Mouse (Mus musculus) midbrain, embryonic 10.5 days (tissue): ENCODE data around the gene Rbm14. TPM values are rescaled to one million over a fixed set of nuclear protein-coding genes. Genes with fewer than 3 reads are reported as not detected.
"Not testable (repeated sequence)": the region's sequence is repeated elsewhere in the genome, so short reads cannot be mapped to it uniquely, and the experiment has no call there.

Experiments
- DNase-seq: peaks from one replicate; pipeline ENCODE4 v3.0.0-alpha.2; 2017; ENCODE audit warnings: low spot score
- H3K27ac ChIP-seq: fragments of 300-500 bp; sonication (generic); replicated peaks from 2 replicates; pipeline ENCODE4 v1.5.1; 2016; ENCODE audit warnings: mild to moderate bottlenecking
- H3K27me3 ChIP-seq: fragments of 300-500 bp; sonication (generic); 2 replicates; pipeline ENCODE4 v1.6.1; 2016; ENCODE audit warnings: low read depth, mild to moderate bottlenecking; ENCODE audit not compliant: poor library complexity, severe bottlenecking
- H3K36me3 ChIP-seq: fragments of 300-500 bp; sonication (generic); 2 replicates; pipeline ENCODE4 v1.6.1; 2016; ENCODE audit warnings: mild to moderate bottlenecking, moderate library complexity
- H3K4me1 ChIP-seq: fragments of 300-500 bp; sonication (generic); 2 replicates; pipeline ENCODE4 v1.6.1; 2016
- H3K4me3 ChIP-seq: fragments of 300-500 bp; sonication (generic); 2 replicates; pipeline ENCODE4 v1.5.1; 2016; ENCODE audit warnings: mild to moderate bottlenecking, moderate library complexity
- H3K9me3 ChIP-seq: fragments of 300-500 bp; sonication (generic); replicated peaks from 2 replicates; pipeline ENCODE4 v1.6.1; 2016; ENCODE audit warnings: mild to moderate bottlenecking
- WGBS: fragments of 180-500 bp; shearing (Covaris S2); methylation state at CpG from one replicate; pipeline ENCODE4 v1.1.7; 2016; 5-methylcytosine and 5-hydroxymethylcytosine counted together
- polyA plus RNA-seq: library from polyadenylated mRNA; unstranded; fragments of >200 nt; fragmentation: Nextera tagmentation; extraction: Ambion mirVana; gene quantifications from 2 replicates; pipeline ENCODE4 v1.2.1, GENCODE M21; 2016

Rbm14 gene
- polyA plus RNA-seq, 1 experiment from 2014 or later: 136 TPM

DNA sequence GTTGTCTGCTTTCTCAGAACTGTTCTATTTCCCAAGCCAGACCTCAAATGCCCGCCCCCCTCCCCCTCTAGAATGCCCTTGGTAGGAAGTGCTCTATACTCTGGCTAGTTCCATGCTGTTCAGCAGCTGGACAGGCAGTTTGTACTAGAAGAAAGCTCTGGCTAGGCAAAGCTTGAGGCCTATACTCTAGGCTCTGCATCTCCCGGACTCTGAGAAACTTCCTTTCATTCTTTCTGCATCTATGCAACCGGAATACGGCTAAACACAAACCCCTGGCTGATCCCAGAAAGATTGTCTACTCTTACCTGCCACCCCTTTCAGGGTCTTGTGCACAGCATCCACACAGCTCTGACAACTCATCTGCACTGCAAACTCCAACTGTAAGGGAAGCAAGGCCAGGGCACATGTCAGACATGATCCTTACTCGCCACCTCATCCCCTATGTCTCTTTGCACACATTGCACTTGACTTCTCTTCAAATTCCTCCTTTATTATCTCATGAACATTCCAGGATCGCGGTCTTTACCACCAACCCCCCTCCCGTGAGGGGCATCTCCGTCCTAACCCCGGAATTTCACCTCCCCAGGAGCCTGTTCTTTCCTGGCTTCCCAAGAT is 27.2 kb upstream of the Rbm14 start:
- Histone ChIP-seq H3K4me3 (peak overlapping the region; percentile 72), H3K27ac (peak overlapping the region; percentile 83), H3K9me3 (no peaks in the 10 kb centered on the region), H3K4me1 (peaks cover 21% of the 10 kb centered on the region), H3K27me3 (peaks cover 31% of the 10 kb centered on the region), H3K36me3 (no peaks in the 10 kb centered on the region)
- 38% methylated on average over 10 of the region's 10 CpGs for WGBS
- no peak for DNase-seq

DNA sequence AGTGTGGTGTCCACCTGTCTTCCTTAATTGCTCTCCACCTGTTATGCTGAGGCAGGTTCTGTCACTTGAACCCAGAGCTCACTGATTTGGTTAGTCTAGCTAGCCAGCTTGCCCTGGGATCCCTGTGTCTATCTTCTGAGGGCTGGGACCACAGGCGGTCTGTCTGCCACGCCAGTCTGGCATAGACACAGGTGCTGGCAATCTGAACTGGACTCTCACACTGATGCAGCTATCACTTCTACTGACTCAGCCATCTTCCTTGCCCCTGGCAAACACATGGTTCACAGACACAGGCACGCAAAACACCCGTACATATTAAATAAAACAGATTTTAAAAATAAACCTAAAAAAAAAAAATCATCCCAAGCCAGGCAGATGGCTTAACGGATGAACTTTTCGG is 25.6 kb upstream of the Rbm14 start:
- H3K36me3 ChIP-seq: peaks cover 4% of the 10 kb centered on the region
- no peak overlapping the region for H3K27ac ChIP-seq
- DNase-seq: no peak
- H3K27me3 ChIP-seq: peaks cover 26% of the 10 kb centered on the region
- peaks cover 27% of the 10 kb centered on the region for H3K4me1 ChIP-seq
- WGBS: 96% methylated on average over 6 of the region's 6 CpGs
- no peak overlapping the region for H3K4me3 ChIP-seq
- no peaks in the 10 kb centered on the region for H3K9me3 ChIP-seq

DNA sequence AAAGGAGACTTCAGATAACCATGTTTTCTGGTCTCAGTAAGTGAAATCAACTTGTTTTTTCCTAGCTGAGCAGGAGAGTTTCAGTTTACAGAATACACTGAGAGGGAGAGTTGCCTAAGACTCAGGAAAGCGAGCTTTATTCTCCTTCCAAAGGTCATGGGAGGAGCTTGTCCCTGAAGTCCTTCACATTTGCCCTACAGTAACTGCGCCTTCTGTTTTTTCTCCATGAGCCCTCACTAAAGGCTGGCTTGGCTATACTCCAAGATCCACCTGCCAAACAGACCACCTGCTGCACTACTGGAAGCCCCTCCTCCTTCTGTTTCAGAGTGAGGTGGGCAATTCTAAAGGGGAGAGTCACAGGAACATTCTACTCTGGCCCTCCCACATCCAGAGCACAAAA is 24.7 kb upstream of the Rbm14 start:
- WGBS: 82% methylated on average over 2 of the region's 2 CpGs
- H3K4me3 ChIP-seq: no peak overlapping the region
- no peak for DNase-seq

DNA sequence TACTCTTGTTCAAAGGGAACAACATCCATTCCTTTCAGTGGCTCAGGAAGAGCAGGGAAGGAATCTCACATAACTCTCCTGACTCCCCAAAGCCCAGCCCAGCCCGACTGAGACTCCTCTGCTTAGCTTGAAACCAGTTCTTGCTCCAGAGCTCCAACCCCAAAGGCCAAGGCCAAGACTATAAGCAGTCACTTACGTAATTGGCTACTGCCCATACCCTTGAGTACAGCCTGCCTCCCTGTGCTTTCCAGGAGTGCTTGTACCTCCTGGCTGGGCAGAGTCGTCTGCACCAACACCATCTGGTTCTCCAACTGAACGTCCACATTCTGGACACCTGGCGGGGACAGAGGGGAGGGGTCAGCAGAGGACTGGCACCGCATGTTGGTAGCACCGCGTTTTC is 22.5 kb upstream of the Rbm14 start:
- H3K9me3 ChIP-seq: no peaks in the 10 kb centered on the region
- no peaks in the 10 kb centered on the region for H3K27me3 ChIP-seq
- 87% methylated on average over 8 of the region's 8 CpGs for WGBS
- no peak for DNase-seq
- H3K4me1 ChIP-seq: peaks cover 17% of the 10 kb centered on the region
- peaks cover 8% of the 10 kb centered on the region for H3K36me3 ChIP-seq
- H3K27ac ChIP-seq: no peak overlapping the region
- no peak overlapping the region for H3K4me3 ChIP-seq

More for the DNA sequence above, 24.7 kb upstream of the Rbm14 start:
- Histone ChIP-seq H3K27ac (no peak overlapping the region), H3K9me3 (no peaks in the 10 kb centered on the region), H3K36me3 (peaks cover 4% of the 10 kb centered on the region), H3K4me1 (peaks cover 27% of the 10 kb centered on the region), H3K27me3 (peaks cover 17% of the 10 kb centered on the region)

GRCm38 (mm10) chr19:4829156-4829555 is 17.7 kb upstream of the Rbm14 start:
- H3K9me3 ChIP-seq: no peaks in the 10 kb centered on the region
- peaks cover 31% of the 10 kb centered on the region for H3K36me3 ChIP-seq
- WGBS: 69% methylated on average over 7 of the region's 7 CpGs
- no peaks in the 10 kb centered on the region for H3K27me3 ChIP-seq
- no peak overlapping the region for H3K4me3 ChIP-seq
- peaks cover 5% of the 10 kb centered on the region; the same call in 1 of the 2 replicates for H3K4me1 ChIP-seq
- no peak for DNase-seq
- H3K27ac ChIP-seq: no peak overlapping the region

DNA sequence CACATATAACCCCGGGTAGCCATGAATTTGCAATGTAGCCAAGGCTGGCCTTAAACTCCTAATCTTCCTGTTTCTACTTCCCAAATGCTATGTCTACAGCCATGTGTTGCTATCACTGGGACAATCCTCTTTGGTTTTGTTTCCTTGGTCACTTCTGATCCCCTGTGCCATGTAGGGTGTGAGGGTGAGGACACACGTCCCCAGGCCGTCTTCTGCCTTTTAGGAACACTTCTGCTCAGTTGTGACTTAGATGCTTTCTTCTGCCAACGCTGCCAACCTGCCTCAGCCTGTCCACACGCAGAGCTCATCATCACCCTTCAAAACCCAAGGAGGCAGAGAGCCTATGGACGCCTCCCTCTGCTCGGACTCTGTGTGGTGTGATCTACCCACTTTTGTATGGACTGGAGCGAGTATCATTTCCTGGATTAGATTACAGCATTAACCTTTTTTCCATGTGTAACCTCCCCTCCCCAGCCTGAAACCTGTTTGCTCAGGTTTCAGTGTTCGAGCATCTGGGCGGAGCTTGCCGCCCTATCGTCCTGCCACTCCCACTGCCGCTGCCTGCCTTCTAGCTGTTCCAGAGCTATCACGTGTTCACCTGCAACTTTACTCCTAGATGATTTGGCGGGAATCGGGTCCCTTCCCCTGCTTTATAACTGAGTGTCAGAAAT is 17.1 kb upstream of the Rbm14 start:
- Histone ChIP-seq H3K27me3 (no peaks in the 10 kb centered on the region), H3K4me1 (peaks cover 5% of the 10 kb centered on the region; the same call in 1 of the 2 replicates), H3K27ac (no peak overlapping the region), H3K36me3 (peaks cover 31% of the 10 kb centered on the region), H3K9me3 (no peaks in the 10 kb centered on the region), H3K4me3 (no peak overlapping the region)
- 59% methylated on average over 16 of the region's 16 CpGs for WGBS
- DNase-seq: no peak

DNA sequence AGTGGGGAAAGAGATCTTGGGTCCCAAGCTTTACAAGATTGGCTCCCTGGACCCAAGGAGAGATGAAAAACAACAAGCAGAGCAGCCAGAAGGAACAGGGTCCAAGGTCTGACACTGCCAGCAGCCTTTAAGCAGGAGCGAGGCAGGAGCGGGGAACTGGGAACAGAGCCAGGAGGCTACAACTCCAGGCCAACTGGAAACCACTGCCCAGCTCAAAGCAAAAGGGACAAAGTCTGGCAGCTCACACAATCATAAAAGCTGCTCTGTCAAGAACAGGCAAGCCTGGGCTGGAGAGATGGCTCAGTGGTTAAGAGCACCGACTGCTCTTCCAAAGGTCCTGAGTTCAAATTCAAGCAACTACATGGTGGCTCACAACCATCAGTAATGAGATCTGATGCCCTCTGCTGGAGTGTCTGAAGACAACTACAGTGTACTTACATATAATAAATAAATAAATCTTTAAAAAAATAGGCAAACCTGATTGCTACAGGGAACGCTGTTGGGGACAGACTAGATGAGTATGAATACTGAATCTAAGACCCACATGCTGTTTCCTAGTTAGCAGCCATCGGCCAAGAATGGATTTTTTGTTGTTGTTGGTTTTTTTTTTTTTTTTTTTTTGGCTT is 9.4 kb upstream of the Rbm14 start:
- no peak overlapping the region for H3K27ac ChIP-seq
- H3K4me3 ChIP-seq: no peak overlapping the region
- no peak for DNase-seq
- H3K4me1 ChIP-seq: no peaks in the 10 kb centered on the region
- H3K36me3 ChIP-seq: peaks cover 15% of the 10 kb centered on the region
- 92% methylated on average over 5 of the region's 5 CpGs for WGBS
- no peaks in the 10 kb centered on the region for H3K27me3 ChIP-seq
- no peaks in the 10 kb centered on the region for H3K9me3 ChIP-seq

GRCm38 (mm10) chr19:4817182-4817835 is 5.9 kb upstream of the Rbm14 start:
- Histone ChIP-seq H3K27ac (no peak overlapping the region), H3K9me3 (no peaks in the 10 kb centered on the region), H3K36me3 (no peaks in the 10 kb centered on the region), H3K4me1 (peaks cover under 1% of the 10 kb centered on the region; the same call in 1 of the 2 replicates), H3K27me3 (no peaks in the 10 kb centered on the region), H3K4me3 (no peak overlapping the region)
- DNase-seq: no peak
- WGBS: 75% methylated on average over 1 of the region's 1 CpGs

- H3K4me1 ChIP-seq: peaks cover 26% of the 10 kb centered on the region
- WGBS: 81% methylated on average over 5 of the region's 6 CpGs
- no peak overlapping the region for H3K4me3 ChIP-seq
- no peak for DNase-seq
- H3K9me3 ChIP-seq: no peaks in the 10 kb centered on the region
- no peaks in the 10 kb centered on the region for H3K27me3 ChIP-seq
- no peaks in the 10 kb centered on the region; the same call in 1 of the 2 replicates for H3K36me3 ChIP-seq
- no peak overlapping the region for H3K27ac ChIP-seq
Observed at GRCm38 (mm10) chr19:4813015-4813414, 1.6 kb upstream of the Rbm14 start.

- Histone ChIP-seq H3K4me1 (peaks cover 28% of the 10 kb centered on the region), H3K4me3 (peak overlapping the region; percentile 96), H3K27ac (peak overlapping the region; percentile 95)
- 78% methylated on average over 8 of the region's 8 CpGs for WGBS
- not testable (repeated sequence) for H3K9me3 ChIP-seq, DNase-seq, H3K27me3 ChIP-seq, H3K36me3 ChIP-seq
Observed at GRCm38 (mm10) chr19:4812334-4812949, 1.0 kb upstream of the Rbm14 start.

DNA sequence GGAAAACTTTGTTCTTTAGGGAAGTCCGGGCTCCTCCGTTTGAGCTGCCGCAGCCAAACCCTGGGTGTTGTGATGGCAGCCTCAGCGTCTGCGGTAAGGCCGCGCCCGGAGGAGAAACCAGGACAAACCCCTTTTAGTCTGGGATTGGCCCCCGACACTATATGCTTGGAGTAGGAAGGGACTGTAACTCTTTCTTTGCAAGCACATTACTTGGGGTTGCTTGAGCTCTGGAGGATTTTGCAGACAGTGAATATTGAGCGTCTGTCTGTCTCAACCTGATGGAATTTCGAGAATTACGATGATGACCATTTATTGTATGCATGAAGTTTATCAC is 442 bp upstream of the Rbm14 start:
- Histone ChIP-seq H3K9me3 (no peaks in the 10 kb centered on the region), H3K4me1 (peaks cover 28% of the 10 kb centered on the region), H3K36me3 (peaks cover 10% of the 10 kb centered on the region), H3K27me3 (no peaks in the 10 kb centered on the region), H3K4me3 (peak overlapping the region; percentile 96), H3K27ac (peak overlapping the region; percentile 95)
- DNase-seq: no peak
- 9% methylated on average over 12 of the region's 12 CpGs for WGBS

DNA sequence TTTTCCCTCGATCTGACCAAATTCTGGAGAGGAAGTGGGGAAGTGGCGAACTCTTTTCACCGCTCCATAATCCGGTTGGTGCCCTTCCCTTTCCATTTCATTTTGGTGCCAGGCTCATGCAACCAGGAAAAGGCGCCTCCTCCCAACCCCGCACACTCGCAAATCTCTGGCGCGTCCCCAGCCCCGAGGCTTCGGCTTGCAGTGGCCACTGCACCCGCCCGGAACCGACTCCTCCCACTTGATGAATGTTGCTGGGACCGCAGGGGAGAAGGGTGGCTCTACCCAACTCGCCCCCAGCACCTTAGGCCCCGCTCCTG is 730 bp downstream of the Rbm14 start:
- Histone ChIP-seq H3K36me3 (peaks cover 17% of the 10 kb centered on the region), H3K27ac (peak overlapping the region; percentile 95), H3K4me3 (peak overlapping the region; percentile 96), H3K27me3 (no peaks in the 10 kb centered on the region), H3K9me3 (no peaks in the 10 kb centered on the region), H3K4me1 (peaks cover 28% of the 10 kb centered on the region)
- under 1% methylated on average over 17 of the region's 17 CpGs for WGBS
- no peak for DNase-seq
